Mouse (Mus musculus) Patski (cell line): Measurements from ENCODE around the gene Lhpp. TPM values are rescaled to one million over a fixed set of nuclear protein-coding genes. Genes with fewer than 3 reads are reported as not detected.

Experiments
- ATAC-seq: fragments of 100-300 bp; one replicate; pipeline ENCODE4 v1.8.0; 2021
- CTCF ChIA-PET: fragments of 350-600 bp; sonication (Branson Sonifier 250); formaldehyde crosslinking; loops from one replicate; lab custom pipeline; 2022; ENCODE audit warnings: inconsistent platforms; lab: Charles Lee
- POLR2A ChIA-PET: fragments of 350-600 bp; sonication (Branson Sonifier 250); formaldehyde crosslinking; loops from one replicate; lab custom pipeline; 2022; ENCODE audit warnings: antibody characterized with exemption, inconsistent platforms; lab: Charles Lee
- DNase-seq: peaks from one replicate; pipeline ENCODE4 v3.0.0-alpha.2; 2011; ENCODE audit warnings: low read depth, low spot score
- H3K27me3 ChIP-seq: fragments of 371-371 bp; one replicate; pipeline ENCODE4 v1.5.1; 2021
- CTCF ChIP-seq: fragments of 100-300 bp; IDR thresholded peaks from one replicate; pipeline ENCODE4 v1.5.1; 2021
- in situ Hi-C: fragments of 300-500 bp; cut with MboI; formaldehyde crosslinking; loops from 3 replicates; pipeline ENCODE4 v1.11.1; 2018; ENCODE audit warnings: low pct_unique_long_range_greater_than_20kb, mixed read lengths
- polyA plus RNA-seq: library from polyadenylated mRNA; unstranded; gene quantifications from one replicate; pipeline ENCODE4 v1.2.3, GENCODE M21; 2021

Gene Lhpp
- 23.6 TPM for polyA plus RNA-seq

DNA sequence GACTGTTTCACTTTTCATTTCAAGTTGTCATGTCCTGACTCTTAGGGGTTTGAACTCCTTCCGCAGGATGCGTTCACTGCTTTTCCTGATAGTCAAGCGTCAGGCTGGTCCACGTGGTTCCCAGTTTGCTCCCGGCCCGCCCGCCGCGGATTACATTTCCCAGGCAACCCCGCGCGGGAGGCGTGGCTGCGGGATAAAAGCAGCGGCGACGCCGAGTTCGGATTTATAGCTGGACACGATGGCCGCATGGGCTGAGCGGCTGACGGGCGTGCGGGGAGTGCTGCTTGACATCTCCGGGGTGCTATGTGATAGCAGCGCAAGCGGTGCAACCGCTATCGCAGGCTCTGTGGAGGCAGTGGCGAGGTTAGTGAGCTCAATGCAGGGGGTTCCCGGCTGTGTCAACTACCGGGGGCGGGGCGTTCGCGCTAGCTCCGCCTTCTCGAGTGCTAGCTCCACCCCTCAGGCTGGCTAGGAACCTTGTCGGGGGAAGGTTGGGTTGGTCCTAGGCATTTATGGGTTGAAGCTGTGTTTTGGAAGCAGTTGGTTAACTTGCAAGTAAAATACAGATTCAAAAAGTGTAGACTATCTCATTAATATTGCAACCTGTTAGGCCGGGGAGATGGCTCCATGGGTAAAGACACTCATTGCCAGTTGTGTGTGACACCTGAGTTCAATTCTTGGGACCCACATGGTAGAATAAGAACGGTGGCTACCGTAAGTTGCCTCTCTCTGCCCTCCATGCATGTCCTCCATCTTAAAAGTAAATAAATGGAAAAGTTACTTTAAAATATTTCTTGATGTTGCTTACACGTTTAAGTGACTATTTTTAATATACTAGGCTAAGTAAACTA is at the start of gene Lhpp:
Gene Lhpp (plus strand): TSS at position 171 of the 851 bp plus-strand sequence.
- peak; percentile 70 for ATAC-seq
- ChIA-PET CTCF (no interaction called here), POLR2A (no interaction called here)
- in situ Hi-C loops: no loop called here
- DNase-seq: no peak
- no peaks in the 10 kb centered on the region for H3K27me3 ChIP-seq
- no peak for TF ChIP-seq CTCF

DNA sequence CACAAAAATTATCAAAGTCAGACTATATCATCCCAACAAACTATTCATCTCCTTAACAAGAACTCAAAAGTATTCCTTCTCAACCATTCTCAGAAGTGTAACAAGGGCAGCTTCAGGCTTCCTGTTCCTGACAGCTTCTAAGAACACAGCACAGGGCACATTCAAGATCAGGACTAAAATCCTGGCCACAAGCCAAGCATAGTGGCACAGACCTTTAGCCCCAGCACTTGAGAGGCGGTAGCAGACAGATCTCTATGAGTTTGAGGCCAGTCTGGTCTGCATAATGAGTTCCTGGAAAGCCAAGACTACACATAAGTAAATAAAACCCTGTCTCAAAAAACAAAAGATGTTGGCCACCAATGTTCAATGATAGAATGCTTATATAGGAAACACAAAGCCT is 44.6 kb upstream of the Lhpp start:
- in situ Hi-C loops: loop anchor here (25.0 kb wide), 1 partner anchor 1004 kb away; the partner anchor contains the start of gene Bub3
- H3K27me3 ChIP-seq: no peaks in the 10 kb centered on the region
- CTCF ChIA-PET: interaction anchor here (1.6 kb wide), 1 partner anchor 73 kb away, joined by 3 read pairs; no protein-coding TSS in a partner anchor
- no peak for TF ChIP-seq CTCF
- DNase-seq: no peak
- no peak for ATAC-seq
- POLR2A ChIA-PET: no interaction called here

- ChIA-PET POLR2A (interaction anchor here (0.7 to 1.7 kb wide), 2 partner anchors 9 to 1125 kb away, joined by 4 to 5 read pairs; no protein-coding TSS in a partner anchor), CTCF (no interaction called here)
- TF ChIP-seq CTCF: no peak
- in situ Hi-C loops: loop anchor here (25.0 kb wide), 1 partner anchor 1007 kb away; the partner anchor contains the start of gene Bub3
- no peaks in the 10 kb centered on the region for H3K27me3 ChIP-seq
- ATAC-seq (no peak), DNase-seq (no peak)
These were observed 41.6 kb upstream of the Lhpp start for GRCm38 (mm10) chr7:132568817-132569216.

DNA sequence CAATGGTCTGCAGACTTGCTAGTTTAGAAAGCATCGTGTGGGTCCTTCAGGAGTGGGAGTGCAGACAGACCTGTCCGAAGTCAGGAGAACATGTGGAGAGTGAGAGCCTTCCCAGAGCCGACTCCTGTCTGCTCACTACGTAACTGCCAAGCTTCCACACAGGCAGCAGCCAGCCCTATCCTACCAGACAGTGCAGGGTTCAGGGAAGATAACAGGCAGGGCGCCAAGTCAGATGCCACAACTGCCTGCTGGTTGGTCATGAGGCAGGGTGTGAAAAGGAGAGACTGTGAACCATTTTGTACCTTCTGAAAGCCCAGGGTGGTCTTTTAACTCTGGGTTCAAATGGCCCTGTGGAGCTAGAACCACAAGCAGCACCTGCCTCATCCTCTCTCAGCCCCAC is 40.4 kb upstream of the Lhpp start:
- no peak for ATAC-seq
- DNase-seq: no peak
- ChIA-PET POLR2A (interaction anchor here (1.7 kb wide), 1 partner anchor 11 kb away, joined by 5 read pairs; no protein-coding TSS in a partner anchor), CTCF (no interaction called here)
- in situ Hi-C loops: loop anchor here (5.0 to 25.0 kb wide), 3 partner anchors 52 to 1008 kb away; partner anchors contain the start of genes Bub3 and Fam53b
- H3K27me3 ChIP-seq: no peaks in the 10 kb centered on the region
- TF ChIP-seq CTCF: no peak

GRCm38 (mm10) chr7:132571481-132571880 is 39.0 kb upstream of the Lhpp start:
- H3K27me3 ChIP-seq: no peaks in the 10 kb centered on the region
- DNase-seq: no peak
- ChIA-PET POLR2A (interaction anchor here (0.6 to 1.3 kb wide), 3 partner anchors 16 to 200 kb away, joined by 3 read pairs; no protein-coding TSS in a partner anchor), CTCF (interaction anchor here (1.3 to 1.5 kb wide), 3 partner anchors 11 to 19 kb away, joined by 4 to 5 read pairs (median 4); no protein-coding TSS in a partner anchor)
- TF ChIP-seq CTCF: no peak
- in situ Hi-C loops: loop anchor here (5.0 to 25.0 kb wide), 3 partner anchors 51 to 1009 kb away; partner anchors contain the start of genes Bub3 and Fam53b
- peak; percentile 20 for ATAC-seq

DNA sequence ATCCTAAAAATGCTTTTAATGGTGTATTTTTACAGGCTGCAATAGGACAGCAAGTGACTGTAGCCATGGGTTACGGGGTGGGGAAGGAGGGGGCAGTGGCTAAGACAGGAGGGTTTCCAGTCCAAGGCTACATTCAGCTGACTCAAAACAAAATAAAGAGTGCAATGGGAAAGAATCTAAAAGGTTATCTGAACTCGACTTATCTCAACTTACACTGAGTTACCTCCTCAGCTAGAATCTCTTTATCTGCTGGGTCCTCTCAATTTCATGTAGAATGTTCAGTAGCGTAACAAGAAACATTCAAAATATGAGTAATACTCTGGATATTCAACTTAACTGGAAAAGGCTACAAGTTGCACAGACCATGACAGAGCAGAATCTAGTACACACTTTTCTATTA is 37.7 kb upstream of the Lhpp start:
- CTCF ChIA-PET: interaction anchor here (1.4 kb wide), 1 partner anchor 66 kb away, joined by 5 read pairs; no protein-coding TSS in a partner anchor
- DNase-seq (no peak), ATAC-seq (no peak)
- in situ Hi-C loops: loop anchor here (5.0 to 25.0 kb wide), 3 partner anchors 50 to 1010 kb away; partner anchors contain the start of genes Bub3 and Fam53b
- TF ChIP-seq CTCF: no peak
- POLR2A ChIA-PET: interaction anchor here (0.7 to 1.3 kb wide), 2 partner anchors 18 to 441 kb away, joined by 3 read pairs; no protein-coding TSS in a partner anchor
- H3K27me3 ChIP-seq: no peaks in the 10 kb centered on the region

DNA sequence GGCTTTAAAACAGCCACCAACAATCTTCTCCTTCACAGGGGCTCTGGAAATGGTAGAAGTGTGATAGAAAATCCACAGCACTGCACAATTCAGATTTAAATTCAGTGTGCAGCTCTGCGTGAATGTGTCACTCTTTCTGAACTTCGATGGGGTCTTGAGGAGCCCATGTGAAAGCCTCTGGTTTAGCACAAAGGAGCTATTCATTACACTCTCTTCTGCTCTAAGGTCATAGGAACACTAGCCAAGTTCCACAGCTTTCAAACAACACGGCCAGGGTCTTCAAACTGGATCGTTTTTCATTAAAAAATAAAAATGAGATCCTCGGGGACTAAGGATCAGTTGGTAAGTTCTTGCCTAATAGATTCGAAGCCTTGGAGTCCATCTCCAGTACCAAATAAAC is 37.2 kb upstream of the Lhpp start:
- ATAC-seq (no peak), DNase-seq (no peak)
- POLR2A ChIA-PET: interaction anchor here (0.7 kb wide), 1 partner anchor 442 kb away, joined by 3 read pairs; no protein-coding TSS in a partner anchor
- in situ Hi-C loops: loop anchor here (5.0 to 25.0 kb wide), 3 partner anchors 49 to 1011 kb away; partner anchors contain the start of genes Bub3 and Fam53b
- TF ChIP-seq CTCF: no peak
- H3K27me3 ChIP-seq: no peaks in the 10 kb centered on the region
- CTCF ChIA-PET: interaction anchor here (1.4 kb wide), 1 partner anchor 65 kb away, joined by 5 read pairs; no protein-coding TSS in a partner anchor

GRCm38 (mm10) chr7:132574646-132575045 is 35.8 kb upstream of the Lhpp start:
- ATAC-seq: no peak
- H3K27me3 ChIP-seq: no peaks in the 10 kb centered on the region
- ChIA-PET POLR2A (no interaction called here), CTCF (interaction anchor here (1.4 kb wide), 1 partner anchor 23 kb away, joined by 4 read pairs; no protein-coding TSS in a partner anchor)
- DNase-seq: no peak
- in situ Hi-C loops: loop anchor here (5.0 to 25.0 kb wide), 3 partner anchors 48 to 1012 kb away; partner anchors contain the start of genes Bub3 and Fam53b
- no peak for TF ChIP-seq CTCF

GRCm38 (mm10) chr7:132575623-132576022 is 34.8 kb upstream of the Lhpp start:
- CTCF ChIA-PET: interaction anchor here (1.1 to 1.9 kb wide), 2 partner anchors 23 to 27 kb away, joined by 5 to 6 read pairs; no protein-coding TSS in a partner anchor

More at GRCm38 (mm10) chr7:132575623-132576022, 34.8 kb upstream of the Lhpp start:
- in situ Hi-C loops: loop anchor here (10.0 kb wide), 1 partner anchor 239 kb away; the partner anchor contains the start of gene Fam53b
- POLR2A ChIA-PET: interaction anchor here (0.6 to 0.8 kb wide), 2 partner anchors 13 to 41 kb away, joined by 3 read pairs; no protein-coding TSS in a partner anchor
- ATAC-seq (peak; percentile 85), DNase-seq (no peak)
- TF ChIP-seq CTCF: peak; percentile 79
- no peaks in the 10 kb centered on the region for H3K27me3 ChIP-seq
